8 mouse cellular contexts compared by ENCODE assay signal in genomic region chr14:52015445-52016100, GRCm38 (mm10). TPM values are rescaled to one million over a fixed set of nuclear protein-coding genes. Genes with fewer than 3 reads are reported as not detected.
DNase-seq lines count a peak whose midpoint lies in the region; ATAC-seq and TF ChIP-seq lines count a peak whose summit lies in the region.

TSS of gene Tmem253 (plus strand) at chr14:52015658.

- H3K4me2 ChIP-seq in embryonic facial prominence, embryonic 12.5 days (replicated peaks) = peak within 1 kb of the TSS; percentile 54
- H3K4me2 ChIP-seq in neural tube, embryonic 11.5 days (ENCODE audit: low read depth) = peak within 1 kb of the TSS; percentile 51

- H3K9me3 ChIP-seq in embryonic facial prominence, embryonic 12.5 days = no peaks in the 10 kb centered on the region
- no peaks in the 10 kb centered on the region for H3K9me3 ChIP-seq in neural tube, embryonic 11.5 days (ENCODE audit: control insufficient read depth, low read length)

- H3K4me1 ChIP-seq in embryonic facial prominence, embryonic 12.5 days = peaks cover 51% of the 10 kb centered on the region
- peaks cover 51% of the 10 kb centered on the region for H3K4me1 ChIP-seq in neural tube, embryonic 11.5 days (ENCODE audit: control insufficient read depth, insufficient read depth, low read length)

- WGBS in embryonic facial prominence, embryonic 12.5 days = 47% methylated on average over 6 of the region's 6 CpGs
- 31% methylated on average over 6 of the region's 6 CpGs for WGBS in neural tube, embryonic 11.5 days

- ATAC-seq in embryonic facial prominence, embryonic 12.5 days (ENCODE audit: insufficient number of reproducible peaks, insufficient read depth, low FRiP score, low TSS enrichment) = no peak
- ATAC-seq in neural tube, embryonic 11.5 days (ENCODE audit: insufficient read depth, low FRiP score, low TSS enrichment) = no peak

- no peak for DNase-seq in layer of hippocampus, adult 2 months (ENCODE audit: low spot score in 2 of 2)
- no peak for DNase-seq in layer of hippocampus, postnatal 25 days (ENCODE audit: extremely low spot score in 1 of 2, low spot score in 1 of 2)
- peak; percentile 39 for DNase-seq in induced T-regulatory cell, adult 2 months (ENCODE audit: low read depth)
- no peak for DNase-seq in neural tube, embryonic 11.5 days (ENCODE audit: low spot score)
- DNase-seq in urinary bladder, adult 18-20 months (ENCODE audit: low spot score in 2 of 2) = no peak
- DNase-seq in frontal cortex, postnatal 10 days (ENCODE audit: low spot score in 2 of 2) = no peak
- DNase-seq in urinary bladder, adult 2 months (ENCODE audit: low spot score) = no peak

- H3K27ac ChIP-seq in layer of hippocampus, adult 2 months = peak within 1 kb of the TSS; percentile 92
- H3K27ac ChIP-seq in embryonic facial prominence, embryonic 12.5 days = peak within 1 kb of the TSS; percentile 97
- peak within 1 kb of the TSS; percentile 100 for H3K27ac ChIP-seq in neural tube, embryonic 11.5 days (ENCODE audit: low read depth, low read length)

- H3K36me3 ChIP-seq in embryonic facial prominence, embryonic 12.5 days = no peaks in the 10 kb centered on the region
- no peaks in the 10 kb centered on the region for H3K36me3 ChIP-seq in neural tube, embryonic 11.5 days (ENCODE audit: control insufficient read depth, insufficient read depth, low read length)

- peak within 1 kb of the TSS; percentile 69 for H3K4me3 ChIP-seq in layer of hippocampus, adult 2 months
- peak within 1 kb of the TSS; percentile 65 for H3K4me3 ChIP-seq in embryonic facial prominence, embryonic 12.5 days
- H3K4me3 ChIP-seq in neural tube, embryonic 11.5 days (ENCODE audit: low read depth, low read length) = peak within 1 kb of the TSS; percentile 82

- H3K27me3 ChIP-seq in embryonic facial prominence, embryonic 12.5 days = no peaks in the 10 kb centered on the region
- no peaks in the 10 kb centered on the region for H3K27me3 ChIP-seq in neural tube, embryonic 11.5 days (ENCODE audit: control insufficient read depth, insufficient read depth, low read length)

- peak within 1 kb of the TSS; percentile 86 for H3K9ac ChIP-seq in embryonic facial prominence, embryonic 12.5 days
- H3K9ac ChIP-seq in neural tube, embryonic 11.5 days (ENCODE audit: low read length) = peak within 1 kb of the TSS; percentile 97

- TF ChIP-seq CTCF in layer of hippocampus, adult 2 months (conservative IDR thresholded peaks at IDR 0.05) = no peak

RNA-seq across cellular contexts. Expression of gene Tmem253, which starts in this region (rescaled TPM):
- total RNA-seq in layer of hippocampus, adult 2 months (2021) = 1 to 10 TPM in 1 of 2 experiments, under 1 TPM in 1; 0.34 to 1.4 TPM
- 1 to 10 TPM in 1 of 2 experiments, under 1 TPM in 1; 0.54 to 1.8 TPM for total RNA-seq in layer of hippocampus, postnatal 25 days (2021)
- polyA plus RNA-seq in embryonic facial prominence, embryonic 12.5 days (2016; fragmentation: Nextera tagmentation; extraction: Ambion mirVana) = 0.51 and 0.63 TPM in 2 replicates
- polyA plus RNA-seq in neural tube, embryonic 11.5 days (2014; fragmentation: Nextera tagmentation; extraction: Ambion mirVana) = 0.61 and 1.6 TPM in 2 replicates
- 1.1 and 1.5 TPM in 2 replicates for polyA plus RNA-seq in urinary bladder, adult 2 months (2012; rRNA removed)
